Mouse (Mus musculus) embryonic facial prominence, embryonic 11.5 days (tissue): ENCODE results near the gene Ap1s2. TPM values are rescaled to one million over a fixed set of nuclear protein-coding genes. Genes with fewer than 3 reads are reported as not detected.

Experiments used
- ATAC-seq: fragments of 200-750 bp; cut with Nextera tagmentation; replicated peaks from 2 replicates; pipeline ENCODE4 v1.8.0; 2017; ENCODE audit warnings: low read depth; ENCODE audit not compliant: insufficient number of reproducible peaks, low FRiP score, low TSS enrichment
- DNase-seq: peaks from one replicate; pipeline ENCODE4 v3.0.0-alpha.2; 2015; ENCODE audit warnings: low spot score
- H3K27ac ChIP-seq: fragments of 300-500 bp; sonication (generic); replicated peaks from 2 replicates; pipeline ENCODE4 v1.5.1; 2014; ENCODE audit warnings: mild to moderate bottlenecking, low read depth, low read length, control low read depth
- H3K27me3 ChIP-seq: fragments of 300-500 bp; sonication (generic); 2 replicates; pipeline ENCODE4 v1.6.1; 2014; ENCODE audit warnings: mild to moderate bottlenecking, low read length, moderate library complexity, mixed read lengths; ENCODE audit not compliant: control insufficient read depth, insufficient read depth
- H3K36me3 ChIP-seq: fragments of 300-500 bp; sonication (generic); replicated peaks from 2 replicates; pipeline ENCODE4 v1.6.1; 2014; ENCODE audit warnings: low read depth, mild to moderate bottlenecking, low read length, moderate library complexity, mixed read lengths; ENCODE audit not compliant: control insufficient read depth, insufficient read depth
- H3K4me1 ChIP-seq: fragments of 300-500 bp; sonication (generic); 2 replicates; pipeline ENCODE4 v1.6.1; 2014; ENCODE audit warnings: low read length, mixed read lengths; ENCODE audit not compliant: control insufficient read depth, insufficient read depth
- H3K4me2 ChIP-seq: fragments of 300-500 bp; sonication (generic); 2 replicates; pipeline ENCODE4 v1.6.1; 2014; ENCODE audit warnings: low read depth, mild to moderate bottlenecking, control low read depth, low read length, moderate library complexity
- H3K4me3 ChIP-seq: fragments of 300-500 bp; sonication (generic); 2 replicates; pipeline ENCODE4 v1.5.1; 2014; ENCODE audit warnings: low read depth, low read length, control low read depth
- H3K9ac ChIP-seq: fragments of 300-500 bp; sonication (generic); replicated peaks from 2 replicates; pipeline ENCODE4 v1.6.1; 2014; ENCODE audit warnings: mild to moderate bottlenecking, control low read depth, low read length
- H3K9me3 ChIP-seq: fragments of 300-500 bp; sonication (generic); replicated peaks from 2 replicates; pipeline ENCODE4 v1.6.1; 2016; ENCODE audit warnings: mild to moderate bottlenecking, low read length, inconsistent platforms, mixed read lengths; ENCODE audit not compliant: control insufficient read depth
- WGBS: fragments of 180-500 bp; shearing (Covaris S2); extraction: QIAGEN DNeasy Blood & Tissue Kit; methylation state at CpG from one replicate; pipeline ENCODE4 v1.1.7; 2014; 5-methylcytosine and 5-hydroxymethylcytosine counted together
- polyA plus RNA-seq: library from polyadenylated mRNA; unstranded; fragments of >200 nt; fragmentation: Nextera tagmentation; extraction: Ambion mirVana; gene quantifications from 2 replicates; pipeline ENCODE4 v1.2.1, GENCODE M21; 2014

Gene Ap1s2
- polyA plus RNA-seq, 1 experiment from 2014 or later = 28.9 TPM

DNA sequence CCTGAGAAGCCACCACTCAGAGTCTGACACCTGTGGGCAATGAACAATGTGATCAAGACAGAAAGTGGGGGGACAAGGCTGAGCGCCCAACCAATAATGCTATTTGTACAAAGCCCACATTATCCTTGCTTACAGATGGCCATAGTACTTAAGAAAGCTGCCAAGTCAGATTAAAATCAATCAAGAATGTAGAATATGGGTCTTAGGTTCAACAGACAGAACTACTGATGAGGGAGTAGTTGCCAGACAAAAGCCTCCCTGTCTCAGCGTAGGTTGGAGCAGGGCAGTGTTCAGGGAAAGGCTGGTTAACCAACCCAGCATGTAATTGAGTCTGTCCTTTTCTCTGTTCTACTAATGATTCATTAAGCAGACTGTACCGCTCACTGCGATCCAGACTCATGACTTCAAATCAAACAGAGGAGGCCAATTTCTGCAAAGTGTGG lies 23.3 kb upstream of the Ap1s2 start:
- Histone ChIP-seq H3K4me2 (no peak overlapping the region), H3K9me3 (no peaks in the 10 kb centered on the region), H3K27ac (no peak overlapping the region), H3K36me3 (no peaks in the 10 kb centered on the region), H3K4me3 (no peak overlapping the region), H3K9ac (no peak overlapping the region), H3K27me3 (no peaks in the 10 kb centered on the region), H3K4me1 (no peaks in the 10 kb centered on the region)
- DNase-seq (no peak), ATAC-seq (no peak)
- WGBS = 61% methylated on average over 4 of the region's 4 CpGs

DNA sequence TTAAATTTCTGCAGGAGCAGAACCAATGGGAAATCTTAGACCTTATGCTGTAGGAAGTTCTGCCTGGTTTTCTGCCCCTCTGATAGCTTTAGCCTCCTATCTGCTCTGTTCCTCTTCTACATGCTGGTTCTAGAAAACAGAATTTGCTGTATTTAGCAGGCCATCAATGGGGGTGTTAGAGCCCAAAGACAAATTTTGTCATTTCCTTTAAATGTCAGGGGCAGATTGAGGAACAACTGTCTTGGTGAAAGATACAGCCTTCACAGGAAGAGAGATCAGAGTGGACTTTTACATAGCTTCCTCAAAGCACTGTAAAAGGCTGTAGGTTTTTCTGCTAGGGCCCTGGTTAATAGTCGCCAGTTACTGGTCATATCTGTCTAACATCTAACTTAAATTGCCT lies 11.5 kb upstream of the Ap1s2 start:
- Histone ChIP-seq H3K36me3 (no peaks in the 10 kb centered on the region), H3K27me3 (no peaks in the 10 kb centered on the region), H3K9ac (no peak overlapping the region), H3K27ac (no peak overlapping the region), H3K4me1 (no peaks in the 10 kb centered on the region), H3K4me3 (no peak overlapping the region), H3K4me2 (no peak overlapping the region), H3K9me3 (no peaks in the 10 kb centered on the region)
- ATAC-seq (no peak), DNase-seq (no peak)
- WGBS = 81% methylated on average over 1 of the region's 1 CpGs

DNA sequence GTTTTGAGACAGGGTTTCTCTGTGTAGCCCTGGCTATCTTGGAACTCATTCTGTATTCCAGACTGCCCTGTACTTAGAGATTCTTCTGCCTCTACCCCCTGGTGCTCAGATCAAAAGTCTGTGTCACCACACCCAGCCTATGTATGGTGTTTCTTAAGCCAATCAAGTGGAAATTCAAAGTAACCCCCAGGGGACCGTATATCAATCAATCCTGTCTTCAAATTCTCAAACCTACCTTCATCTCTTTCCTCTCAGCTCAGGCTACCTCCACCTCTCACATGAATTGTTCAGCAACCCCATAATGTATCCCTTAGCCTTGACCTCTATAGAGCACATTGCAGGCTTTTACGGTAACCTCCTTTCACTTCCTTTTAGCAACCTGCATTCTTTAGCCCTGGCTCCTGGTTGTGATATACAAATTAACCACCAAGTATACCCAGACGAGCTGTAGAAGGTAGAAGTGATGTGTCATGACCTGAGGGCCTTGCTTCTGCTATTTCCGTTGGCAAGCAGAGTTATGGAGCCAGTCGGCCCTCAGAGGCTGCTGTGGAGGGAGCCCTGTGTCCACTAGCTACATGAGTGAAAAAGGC lies 9.3 kb upstream of the Ap1s2 start:
- Histone ChIP-seq H3K27ac (no peak overlapping the region), H3K4me1 (no peaks in the 10 kb centered on the region), H3K27me3 (no peaks in the 10 kb centered on the region), H3K36me3 (no peaks in the 10 kb centered on the region), H3K9ac (no peak overlapping the region), H3K4me3 (no peak overlapping the region), H3K4me2 (no peak overlapping the region), H3K9me3 (no peaks in the 10 kb centered on the region)
- DNase-seq (no peak), ATAC-seq (no peak)
- 54% methylated on average over 5 of the region's 5 CpGs for WGBS

DNA sequence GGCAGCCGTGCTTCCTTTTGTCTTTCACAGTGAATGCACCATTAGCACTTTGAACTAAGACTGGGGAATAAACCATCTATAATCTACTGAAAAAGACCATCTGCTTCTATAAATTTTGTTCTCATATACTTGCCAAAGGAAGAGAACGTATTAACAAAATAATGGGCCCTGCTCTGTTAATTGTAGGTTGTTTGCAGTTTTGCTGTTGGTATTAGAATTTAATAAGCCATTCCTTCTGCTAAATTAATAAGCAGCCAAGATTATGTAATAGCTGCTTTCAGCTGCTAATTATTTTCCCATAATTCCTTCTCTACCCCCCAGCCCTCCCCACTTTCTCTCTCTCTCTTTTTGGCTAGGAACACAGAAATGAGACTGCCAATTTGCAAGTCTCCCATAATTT lies 2.0 kb upstream of the Ap1s2 start:
- Histone ChIP-seq H3K4me2 (no peak overlapping the region), H3K36me3 (no peaks in the 10 kb centered on the region), H3K9ac (no peak overlapping the region), H3K27ac (no peak overlapping the region), H3K4me3 (no peak overlapping the region), H3K9me3 (no peaks in the 10 kb centered on the region), H3K27me3 (no peaks in the 10 kb centered on the region), H3K4me1 (no peaks in the 10 kb centered on the region)
- ATAC-seq (no peak), DNase-seq (no peak)
- WGBS = 75% methylated on average over 2 of the region's 2 CpGs

DNA sequence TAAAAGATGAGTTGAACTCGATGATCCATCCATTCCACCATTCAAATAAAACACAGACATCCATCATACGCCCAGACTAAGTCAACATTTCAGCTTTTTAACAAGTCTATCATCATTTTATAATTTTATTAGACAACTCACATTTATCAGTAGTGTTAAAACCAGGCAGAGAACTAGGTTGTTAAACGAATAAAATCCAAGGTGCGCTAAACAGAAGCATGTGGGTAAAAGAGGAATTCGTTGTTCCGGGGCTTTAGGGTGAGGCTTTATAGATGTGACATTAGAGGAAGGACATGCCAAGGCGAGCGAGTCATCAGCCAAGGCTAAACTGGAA lies 847 bp upstream of the Ap1s2 start:
- H3K4me3 ChIP-seq = peak overlapping the region; percentile 57
- no peaks in the 10 kb centered on the region for H3K27me3 ChIP-seq
- ATAC-seq (no peak), DNase-seq (no peak)
- H3K4me2 ChIP-seq = peak overlapping the region; percentile 43
- no peak overlapping the region for H3K27ac ChIP-seq
- H3K4me1 ChIP-seq = no peaks in the 10 kb centered on the region
- no peaks in the 10 kb centered on the region for H3K9me3 ChIP-seq
- H3K36me3 ChIP-seq = no peaks in the 10 kb centered on the region
- WGBS = 31% methylated on average over 8 of the region's 8 CpGs
- no peak overlapping the region; the same call in 1 of the 2 replicates for H3K9ac ChIP-seq

DNA sequence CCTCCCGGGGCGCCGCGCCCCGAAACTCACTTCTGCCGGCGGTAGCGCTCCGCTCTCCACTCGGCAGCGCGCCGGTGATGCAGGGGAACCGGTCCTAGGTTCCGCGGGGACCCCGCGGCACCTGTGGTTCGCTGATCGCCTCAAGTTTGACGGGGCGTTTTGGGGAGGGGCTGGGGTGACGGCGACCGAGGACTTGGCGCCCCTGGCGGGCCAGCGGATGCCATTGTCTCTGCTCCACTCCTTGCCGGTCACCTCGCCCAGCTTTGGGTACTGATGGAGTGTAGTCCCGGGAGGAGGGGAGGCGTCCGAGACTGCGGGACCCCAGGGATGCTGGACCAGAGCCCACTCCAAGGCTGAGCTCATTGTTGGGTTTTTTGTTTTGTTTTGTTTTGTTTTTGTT lies 564 bp downstream of the Ap1s2 start:
- peak overlapping the region; percentile 62 for H3K9ac ChIP-seq
- H3K4me1 ChIP-seq = no peaks in the 10 kb centered on the region
- DNase-seq (peak; percentile 47), ATAC-seq (peak; percentile 40)
- 17% methylated on average over 31 of the region's 34 CpGs for WGBS
- H3K27me3 ChIP-seq = no peaks in the 10 kb centered on the region
- H3K4me2 ChIP-seq = peak overlapping the region; percentile 48; the same call in 1 of the 2 replicates
- H3K9me3 ChIP-seq = no peaks in the 10 kb centered on the region
- peak overlapping the region; percentile 70 for H3K27ac ChIP-seq
- H3K36me3 ChIP-seq = no peaks in the 10 kb centered on the region
- H3K4me3 ChIP-seq = peak overlapping the region; percentile 57

DNA sequence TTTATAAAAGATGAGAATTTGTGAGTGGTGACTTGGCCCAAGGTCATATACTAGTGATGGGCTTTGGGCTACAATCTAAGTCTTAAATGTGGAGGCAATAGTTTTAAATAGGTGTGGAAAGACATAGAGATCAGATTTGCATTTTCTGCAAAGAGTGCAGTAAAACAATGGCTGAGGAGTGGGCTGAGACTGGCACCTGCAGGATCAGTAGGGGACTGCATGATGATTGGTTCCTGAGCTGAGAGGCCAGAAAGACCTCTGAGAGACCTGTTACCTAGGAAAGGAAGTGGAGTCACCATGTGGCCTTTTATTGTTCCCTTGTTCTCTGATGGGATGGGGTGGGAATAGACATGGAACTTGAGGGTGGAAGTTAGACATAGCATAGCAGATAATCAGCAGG lies 4.0 kb downstream of the Ap1s2 start:
- Histone ChIP-seq H3K4me2 (no peak overlapping the region), H3K27ac (no peak overlapping the region), H3K36me3 (no peaks in the 10 kb centered on the region), H3K4me1 (no peaks in the 10 kb centered on the region), H3K9me3 (no peaks in the 10 kb centered on the region), H3K4me3 (no peak overlapping the region), H3K27me3 (no peaks in the 10 kb centered on the region), H3K9ac (no peak overlapping the region)
- DNase-seq (peak; percentile 10), ATAC-seq (no peak)

DNA sequence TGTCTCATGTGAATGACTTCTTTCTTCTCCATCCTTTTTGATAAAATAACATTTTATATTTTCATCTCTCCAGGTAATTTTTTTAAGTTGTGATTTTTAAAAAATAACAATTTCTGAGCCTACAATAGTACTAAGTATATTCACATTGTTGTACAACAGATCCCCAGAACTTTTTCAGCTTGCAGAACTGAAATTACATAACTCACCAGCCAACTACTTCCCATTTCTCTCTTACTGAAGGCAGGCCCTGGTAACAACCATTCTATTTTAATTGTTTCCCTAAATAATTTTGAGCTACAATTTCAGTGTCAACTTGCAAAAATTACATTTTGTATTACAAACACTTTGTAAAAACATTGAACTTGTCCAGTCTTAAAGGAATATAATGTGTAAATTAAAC lies 20.7 kb downstream of the Ap1s2 start:
- Histone ChIP-seq H3K9me3 (no peaks in the 10 kb centered on the region), H3K36me3 (no peaks in the 10 kb centered on the region), H3K4me2 (no peak overlapping the region), H3K4me3 (no peak overlapping the region), H3K27me3 (no peaks in the 10 kb centered on the region), H3K4me1 (no peaks in the 10 kb centered on the region), H3K9ac (no peak overlapping the region), H3K27ac (no peak overlapping the region)
- DNase-seq (no peak), ATAC-seq (no peak)
